Mouse (Mus musculus) heart, postnatal 0 days (tissue): Measurements from ENCODE around the gene Sugp1.

Experiments used
- CTCF ChIP-seq: IDR thresholded peaks from 2 replicates; pipeline ENCODE4 v1.5.1; 2016; ENCODE audit warnings: antibody characterized with exemption, control low read depth, low read depth
- EP300 ChIP-seq: IDR thresholded peaks from 2 replicates; pipeline ENCODE4 v1.6.1; 2016; ENCODE audit warnings: antibody characterized with exemption, low read depth

DNA sequence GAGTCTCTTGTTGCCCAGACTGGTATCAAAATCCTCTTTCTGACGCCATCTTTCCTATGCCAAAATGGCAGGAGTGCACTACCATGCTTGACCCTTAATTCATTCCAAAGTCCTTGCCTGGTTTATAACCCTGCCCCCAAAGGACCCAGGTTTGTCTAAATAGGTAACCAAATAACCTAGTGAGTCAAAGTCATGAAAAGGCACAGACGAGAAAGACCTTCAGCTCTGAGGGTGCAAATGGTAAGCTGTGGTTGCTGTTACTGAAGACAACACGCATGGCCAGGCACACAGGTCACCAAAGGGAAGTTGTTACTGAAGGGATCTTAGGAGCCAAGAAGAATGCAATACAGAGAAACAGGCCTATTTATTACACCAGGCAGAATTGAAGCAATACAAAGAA lies 43.9 kb upstream of the Sugp1 start:
- TF ChIP-seq CTCF (no peak), EP300 (no peak)
